Mouse (Mus musculus): ENCODE data around the gene Sirt4. TPM values are rescaled to one million over a fixed set of nuclear protein-coding genes. Genes with fewer than 3 reads are reported as not detected.
A peak's percentile ranks its signal among the peaks of the same experiment; 100 is the strongest.
"Not testable (repeated sequence)": the region's sequence is repeated elsewhere in the genome, so short reads cannot be mapped to it uniquely, and the experiment has no call there.

The Sirt4 gene
- polyA plus RNA-seq, 1 experiment from 2014 or later = 24.7 TPM

DNA sequence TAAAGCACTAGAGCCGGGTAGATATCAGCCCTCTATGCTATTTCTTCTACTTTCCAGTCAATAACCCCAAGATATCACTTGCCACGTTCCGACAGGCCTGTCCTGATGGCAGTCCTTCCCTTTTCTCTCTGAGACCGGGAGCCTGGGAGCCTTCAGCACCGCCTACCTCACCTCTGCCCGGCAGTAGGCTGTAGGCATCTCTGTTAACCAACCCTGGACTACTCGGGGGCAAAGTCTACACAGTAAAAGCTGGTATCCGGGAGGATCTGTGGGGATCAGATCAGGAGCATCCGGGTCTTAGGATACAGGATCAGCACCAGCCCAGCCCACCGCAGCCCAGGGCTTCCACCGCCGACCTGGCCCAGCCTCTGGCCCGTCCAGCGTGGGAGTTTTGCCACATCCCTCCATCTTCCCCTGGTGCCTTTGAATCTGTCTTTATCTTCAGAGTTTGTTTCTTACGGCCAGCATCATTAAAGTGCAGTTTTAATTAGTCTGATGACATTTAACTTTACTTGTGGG lies 38.5 kb upstream of the Sirt4 start:
- H3K4me3 ChIP-seq = no peak overlapping the region
- no peak for ATAC-seq
- 77% methylated on average over 15 of the region's 15 CpGs for WGBS
- no peaks in the 10 kb centered on the region for H3K27me3 ChIP-seq
- no peak overlapping the region for H3K9ac ChIP-seq
- H3K27ac ChIP-seq = no peak overlapping the region; the same call in 1 of the 2 replicates
- H3K9me3 ChIP-seq (replicated peaks) = no peaks in the 10 kb centered on the region
- no peaks in the 10 kb centered on the region for H3K36me3 ChIP-seq (ENCODE audit: poor library complexity, severe bottlenecking)
- no peak overlapping the region for H3K4me2 ChIP-seq
- H3K4me1 ChIP-seq = peaks cover 11% of the 10 kb centered on the region

- Histone ChIP-seq H3K9ac (no peak overlapping the region), H3K4me2 (no peak overlapping the region), H3K27me3 (no peaks in the 10 kb centered on the region), H3K4me1 (peaks cover 11% of the 10 kb centered on the region), H3K36me3 (ENCODE audit: poor library complexity, severe bottlenecking) (no peaks in the 10 kb centered on the region), H3K27ac (no peak overlapping the region; the same call in 1 of the 2 replicates), H3K9me3 (replicated peaks) (no peaks in the 10 kb centered on the region), H3K4me3 (no peak overlapping the region)
- 87% methylated on average over 4 of the region's 4 CpGs for WGBS
- ATAC-seq = no peak
Observed at GRCm38 (mm10) chr5:115522531-115522930, 38.0 kb upstream of the Sirt4 start.

DNA sequence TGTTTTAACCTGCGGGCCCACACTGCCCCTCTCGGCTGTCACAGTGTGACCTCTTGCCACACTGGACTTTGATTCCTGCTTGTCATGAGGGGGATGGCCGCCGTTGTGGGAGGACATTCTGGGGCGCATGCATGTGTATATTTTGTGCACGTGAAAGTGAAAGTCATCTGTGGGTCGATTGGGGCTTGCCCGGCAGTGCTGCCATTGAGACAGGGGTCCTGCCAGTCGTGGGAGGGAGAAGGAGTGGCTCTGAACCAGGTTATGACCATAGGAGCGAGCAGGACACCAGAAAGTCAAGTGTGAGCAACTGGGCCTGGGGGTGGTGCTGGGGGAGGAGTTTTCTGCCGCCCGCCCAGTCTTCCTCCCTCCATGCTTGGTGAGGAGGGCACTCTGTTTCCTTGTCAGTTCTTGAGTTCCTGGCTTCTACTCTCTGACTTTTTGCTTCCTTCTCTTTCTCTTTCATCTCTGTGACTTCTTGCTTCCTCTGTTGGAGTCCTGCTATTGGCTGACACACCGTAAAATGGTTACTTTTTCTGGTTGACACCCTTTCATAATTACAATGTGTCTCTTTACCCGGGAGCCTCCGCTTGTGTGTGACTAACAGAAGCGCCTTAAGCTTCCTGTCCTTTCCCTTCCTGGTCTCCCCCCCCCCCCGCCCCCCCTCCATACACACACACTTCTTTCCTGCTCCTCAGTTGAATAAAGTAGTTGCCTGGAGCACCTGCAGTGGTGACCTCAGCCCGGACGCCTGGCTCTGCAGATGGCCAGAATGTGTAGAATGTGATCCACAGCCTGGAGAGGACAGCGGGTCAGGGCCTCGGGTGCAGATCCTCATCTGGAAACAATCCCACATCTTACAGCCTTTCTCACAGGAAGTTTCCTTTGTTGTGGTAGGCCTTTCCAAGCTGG lies 37.3 kb upstream of the Sirt4 start:
- Histone ChIP-seq H3K9ac (no peak overlapping the region), H3K4me1 (peaks cover 11% of the 10 kb centered on the region), H3K27ac (no peak overlapping the region), H3K4me2 (no peak overlapping the region), H3K36me3 (ENCODE audit: poor library complexity, severe bottlenecking) (no peaks in the 10 kb centered on the region), H3K9me3 (replicated peaks) (no peaks in the 10 kb centered on the region), H3K27me3 (no peaks in the 10 kb centered on the region), H3K4me3 (no peak overlapping the region)
- ATAC-seq = no peak
- 83% methylated on average over 21 of the region's 21 CpGs for WGBS

DNA sequence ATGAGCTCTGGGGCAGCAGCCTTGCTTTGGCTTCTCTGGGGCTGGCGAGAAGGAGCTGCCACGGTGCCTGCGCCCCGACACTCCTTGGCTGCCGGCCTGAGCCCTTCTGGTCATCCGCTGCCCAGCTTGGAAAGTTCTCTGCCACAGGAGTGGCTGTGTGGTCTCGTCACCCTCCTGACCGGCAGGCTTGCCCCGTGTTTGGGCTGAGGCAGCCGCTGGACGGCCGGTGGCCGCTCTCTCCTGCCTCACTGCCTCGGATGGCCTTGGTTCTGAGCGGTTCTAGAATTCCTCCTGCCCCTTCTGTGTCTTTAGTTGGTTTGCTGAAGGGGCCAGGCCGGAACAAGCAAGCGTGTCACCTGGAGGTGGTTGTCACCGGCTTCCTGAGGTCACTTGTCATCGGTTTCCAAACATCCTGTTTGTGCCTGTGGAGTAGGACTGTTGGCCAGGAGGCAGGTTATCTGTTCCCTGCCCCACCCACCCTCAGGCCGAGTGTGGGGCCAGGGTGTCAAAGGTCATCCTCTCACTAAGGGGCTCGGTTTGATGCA lies 35.9 kb upstream of the Sirt4 start:
- H3K9me3 ChIP-seq (replicated peaks) = no peaks in the 10 kb centered on the region
- no peak overlapping the region for H3K4me3 ChIP-seq
- ATAC-seq = no peak
- 84% methylated on average over 21 of the region's 21 CpGs for WGBS
- H3K4me2 ChIP-seq = no peak overlapping the region
- H3K27ac ChIP-seq = no peak overlapping the region; the same call in 1 of the 2 replicates
- no peak overlapping the region for H3K9ac ChIP-seq
- no peaks in the 10 kb centered on the region for H3K27me3 ChIP-seq
- H3K36me3 ChIP-seq (ENCODE audit: poor library complexity, severe bottlenecking) = no peaks in the 10 kb centered on the region
- H3K4me1 ChIP-seq = peaks cover 12% of the 10 kb centered on the region

DNA sequence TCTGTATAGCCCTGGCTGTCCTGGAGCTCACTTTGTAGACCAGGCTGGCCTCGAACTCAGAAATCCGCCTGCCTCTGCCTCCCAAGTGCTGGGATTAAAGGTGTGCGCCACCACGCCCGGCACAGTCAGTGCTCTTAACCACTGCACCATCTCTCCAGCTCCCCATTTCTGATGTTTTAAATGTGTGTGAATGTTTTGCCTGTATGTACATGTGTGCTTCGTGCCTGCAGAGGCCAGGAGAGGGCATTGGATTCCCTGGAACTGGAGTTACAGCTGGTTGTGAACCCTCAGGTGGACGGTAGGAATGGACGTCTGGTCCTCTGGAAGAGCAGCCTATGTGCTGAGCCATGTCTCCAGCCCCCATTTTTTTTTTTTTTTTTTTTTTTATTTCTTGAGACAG lies 33.7 kb upstream of the Sirt4 start:
- H3K27ac ChIP-seq; H3K36me3 ChIP-seq (ENCODE audit: poor library complexity, severe bottlenecking); H3K27me3 ChIP-seq; H3K9me3 ChIP-seq (replicated peaks); H3K4me2 ChIP-seq; ATAC-seq; H3K9ac ChIP-seq; H3K4me3 ChIP-seq: not testable (repeated sequence)
- WGBS = 97% methylated on average over 8 of the region's 8 CpGs
- peaks cover 13% of the 10 kb centered on the region for H3K4me1 ChIP-seq

DNA sequence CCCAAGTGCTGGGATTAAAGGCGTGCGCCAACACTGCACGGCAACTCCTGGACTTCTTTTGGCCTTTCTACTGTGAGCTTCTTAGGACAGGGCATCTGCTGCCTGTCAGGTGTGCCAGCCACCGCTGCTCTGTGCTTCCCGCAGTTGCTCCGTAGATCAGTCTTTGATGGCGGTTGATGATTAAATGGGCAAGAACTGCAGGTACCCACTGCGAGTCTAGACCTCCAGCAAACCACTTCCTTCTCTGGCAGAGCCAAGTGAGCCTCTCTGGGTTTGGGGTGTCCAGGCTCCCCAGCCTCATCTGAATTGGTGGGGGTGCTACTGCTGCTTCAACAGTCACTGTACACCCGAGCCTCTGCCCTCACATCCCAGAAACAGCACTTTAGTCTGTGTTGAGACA lies 33.0 kb upstream of the Sirt4 start:
- H3K27ac ChIP-seq = no peak overlapping the region
- ATAC-seq = no peak
- no peak overlapping the region for H3K4me2 ChIP-seq
- no peaks in the 10 kb centered on the region for H3K9me3 ChIP-seq (replicated peaks)
- H3K36me3 ChIP-seq (ENCODE audit: poor library complexity, severe bottlenecking) = no peaks in the 10 kb centered on the region
- no peak overlapping the region for H3K9ac ChIP-seq
- WGBS = 96% methylated on average over 9 of the region's 9 CpGs
- H3K4me1 ChIP-seq = peaks cover 13% of the 10 kb centered on the region
- no peaks in the 10 kb centered on the region for H3K27me3 ChIP-seq
- H3K4me3 ChIP-seq = no peak overlapping the region

DNA sequence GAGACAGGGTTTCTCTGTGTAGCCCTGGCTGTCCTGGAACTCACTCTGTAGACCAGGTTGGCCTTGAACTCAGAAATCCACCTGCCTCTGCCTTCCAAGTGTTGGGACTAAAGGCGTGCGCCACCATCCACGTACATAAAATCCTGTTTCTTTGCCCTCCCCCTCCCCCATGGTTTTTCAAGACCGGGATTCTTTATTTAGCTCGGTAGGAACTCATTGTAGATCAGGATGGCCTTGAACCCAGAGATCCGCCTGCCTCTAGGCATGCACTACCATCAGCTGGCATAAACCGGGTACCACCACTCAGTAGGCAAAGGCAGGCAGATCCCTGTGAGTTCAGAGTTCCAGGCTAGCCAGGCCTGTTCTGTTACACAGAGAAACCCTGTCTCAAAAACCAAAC lies 32.4 kb upstream of the Sirt4 start:
- no peak overlapping the region for H3K9ac ChIP-seq
- no peak overlapping the region for H3K27ac ChIP-seq
- H3K4me3 ChIP-seq = no peak overlapping the region
- H3K4me1 ChIP-seq = peaks cover 13% of the 10 kb centered on the region
- no peaks in the 10 kb centered on the region for H3K9me3 ChIP-seq (replicated peaks)
- WGBS = 92% methylated on average over 7 of the region's 7 CpGs
- no peaks in the 10 kb centered on the region for H3K27me3 ChIP-seq
- H3K36me3 ChIP-seq (ENCODE audit: poor library complexity, severe bottlenecking) = no peaks in the 10 kb centered on the region
- ATAC-seq = no peak
- H3K4me2 ChIP-seq = no peak overlapping the region

- WGBS = 82% methylated on average over 32 of the region's 32 CpGs
- Histone ChIP-seq H3K4me3 (no peak overlapping the region), H3K4me1 (peaks cover 13% of the 10 kb centered on the region), H3K4me2 (no peak overlapping the region), H3K36me3 (ENCODE audit: poor library complexity, severe bottlenecking) (no peaks in the 10 kb centered on the region), H3K9me3 (replicated peaks) (no peaks in the 10 kb centered on the region), H3K9ac (no peak overlapping the region), H3K27ac (no peak overlapping the region), H3K27me3 (no peaks in the 10 kb centered on the region)
- no peak for ATAC-seq
Observed at GRCm38 (mm10) chr5:115516081-115516907, 31.8 kb upstream of the Sirt4 start.

GRCm38 (mm10) chr5:115514896-115515587 lies 30.5 kb upstream of the Sirt4 start:
- H3K4me3 ChIP-seq = no peak overlapping the region
- H3K36me3 ChIP-seq (ENCODE audit: poor library complexity, severe bottlenecking) = no peaks in the 10 kb centered on the region
- H3K4me2 ChIP-seq = peak overlapping the region; percentile 4; the same call in 1 of the 2 replicates
- peak overlapping the region; percentile 48 for H3K27ac ChIP-seq
- H3K4me1 ChIP-seq = peaks cover 15% of the 10 kb centered on the region
- peak; percentile 13; the same call in 1 of the 2 replicates for ATAC-seq
- no peaks in the 10 kb centered on the region for H3K27me3 ChIP-seq
- 63% methylated on average over 20 of the region's 20 CpGs for WGBS
- H3K9me3 ChIP-seq (replicated peaks) = no peaks in the 10 kb centered on the region
- H3K9ac ChIP-seq = no peak overlapping the region

GRCm38 (mm10) chr5:115514346-115514745 lies 29.8 kb upstream of the Sirt4 start:
- H3K4me2 ChIP-seq = no peak overlapping the region
- no peak overlapping the region for H3K27ac ChIP-seq
- 93% methylated on average over 6 of the region's 6 CpGs for WGBS
- no peak overlapping the region for H3K4me3 ChIP-seq
- no peaks in the 10 kb centered on the region for H3K36me3 ChIP-seq (ENCODE audit: poor library complexity, severe bottlenecking)
- H3K9me3 ChIP-seq (replicated peaks) = no peaks in the 10 kb centered on the region
- H3K9ac ChIP-seq = no peak overlapping the region
- H3K4me1 ChIP-seq = peaks cover 22% of the 10 kb centered on the region
- no peak for ATAC-seq
- H3K27me3 ChIP-seq = no peaks in the 10 kb centered on the region

GRCm38 (mm10) chr5:115513721-115514120 lies 29.2 kb upstream of the Sirt4 start:
- H3K4me1 ChIP-seq = peaks cover 28% of the 10 kb centered on the region
- peaks cover under 1% of the 10 kb centered on the region; the same call in 1 of the 2 replicates for H3K27me3 ChIP-seq
- ATAC-seq = no peak
- no peak overlapping the region for H3K4me2 ChIP-seq
- no peak overlapping the region for H3K27ac ChIP-seq
- no peak overlapping the region for H3K9ac ChIP-seq
- H3K4me3 ChIP-seq = no peak overlapping the region
- H3K9me3 ChIP-seq (replicated peaks) = no peaks in the 10 kb centered on the region
- no peaks in the 10 kb centered on the region for H3K36me3 ChIP-seq (ENCODE audit: poor library complexity, severe bottlenecking)
- WGBS = 95% methylated on average over 16 of the region's 16 CpGs
